Mouse (Mus musculus): ENCODE measurements around the gene Adgrb3. TPM values are rescaled to one million over a fixed set of nuclear protein-coding genes. Genes with fewer than 3 reads are reported as not detected.
A peak's percentile ranks its signal among the peaks of the same experiment; 100 is the strongest.

Gene Adgrb3
- polyA plus RNA-seq, 1 experiment from 2014 or later, result 9.3 TPM

- ATAC-seq (replicated peaks; ENCODE audit: low FRiP score) (no peak), DNase-seq (ENCODE audit: low spot score) (no peak)
- Histone ChIP-seq H3K9me3 (ENCODE audit: control insufficient read depth, low read length) (no peaks in the 10 kb centered on the region), H3K4me1 (replicated peaks; ENCODE audit: control insufficient read depth, insufficient read depth, low read length) (no peaks in the 10 kb centered on the region), H3K36me3 (ENCODE audit: control insufficient read depth, insufficient read depth, low read length) (no peaks in the 10 kb centered on the region), H3K4me2 (ENCODE audit: low read depth, low read length, severe bottlenecking) (no peak overlapping the region), H3K27ac (ENCODE audit: low read depth, low read length) (no peak overlapping the region), H3K4me3 (ENCODE audit: low read depth, low read length) (no peak overlapping the region), H3K27me3 (ENCODE audit: control insufficient read depth, insufficient read depth, low read length) (no peaks in the 10 kb centered on the region), H3K9ac (ENCODE audit: low read length) (no peak overlapping the region)
- WGBS, result 77% methylated on average over 2 of the region's 2 CpGs
Observed at GRCm38 (mm10) chr1:25543915-25544314, 285.6 kb downstream of the Adgrb3 start.

- ATAC-seq (replicated peaks; ENCODE audit: low FRiP score), result no peak
- H3K4me2 ChIP-seq (ENCODE audit: low read depth, low read length, severe bottlenecking), result no peak overlapping the region
- H3K36me3 ChIP-seq (ENCODE audit: control insufficient read depth, insufficient read depth, low read length), result no peaks in the 10 kb centered on the region
- H3K4me1 ChIP-seq (replicated peaks; ENCODE audit: control insufficient read depth, insufficient read depth, low read length), result no peaks in the 10 kb centered on the region
- H3K9me3 ChIP-seq (ENCODE audit: control insufficient read depth, low read length), result no peaks in the 10 kb centered on the region
- no peaks in the 10 kb centered on the region for H3K27me3 ChIP-seq (ENCODE audit: control insufficient read depth, insufficient read depth, low read length)
- H3K4me3 ChIP-seq (ENCODE audit: low read depth, low read length), result no peak overlapping the region
- no peak overlapping the region for H3K27ac ChIP-seq (ENCODE audit: low read depth, low read length)
- WGBS, result 53% methylated on average over 3 of the region's 3 CpGs
- no peak for DNase-seq (ENCODE audit: low spot score)
- no peak overlapping the region for H3K9ac ChIP-seq (ENCODE audit: low read length)
Observed at GRCm38 (mm10) chr1:25542891-25543290, 286.6 kb downstream of the Adgrb3 start.

- DNase-seq (ENCODE audit: low spot score), result no peak
- H3K27ac ChIP-seq (ENCODE audit: low read depth, low read length), result no peak overlapping the region
Observed at GRCm38 (mm10) chr1:25526976-25527375, 302.5 kb downstream of the Adgrb3 start.

GRCm38 (mm10) chr1:25510321-25511055 lies 319.0 kb downstream of the Adgrb3 start:
- no peaks in the 10 kb centered on the region for H3K36me3 ChIP-seq (ENCODE audit: control insufficient read depth, insufficient read depth, low read length)
- ATAC-seq (replicated peaks; ENCODE audit: low FRiP score) (peak; percentile 42; the same call in 1 of the 2 replicates), DNase-seq (ENCODE audit: low spot score) (no peak)
- H3K9ac ChIP-seq (ENCODE audit: low read length), result no peak overlapping the region
- H3K4me3 ChIP-seq (ENCODE audit: low read depth, low read length), result no peak overlapping the region
- H3K4me2 ChIP-seq (ENCODE audit: low read depth, low read length, severe bottlenecking), result no peak overlapping the region
- H3K27ac ChIP-seq (ENCODE audit: low read depth, low read length), result no peak overlapping the region
- no peaks in the 10 kb centered on the region for H3K27me3 ChIP-seq (ENCODE audit: control insufficient read depth, insufficient read depth, low read length)
- no peaks in the 10 kb centered on the region for H3K9me3 ChIP-seq (ENCODE audit: control insufficient read depth, low read length)
- no peaks in the 10 kb centered on the region for H3K4me1 ChIP-seq (replicated peaks; ENCODE audit: control insufficient read depth, insufficient read depth, low read length)
- 67% methylated on average over 10 of the region's 10 CpGs for WGBS

More at GRCm38 (mm10) chr1:25526976-25527375, 302.5 kb downstream of the Adgrb3 start:
- Histone ChIP-seq H3K9me3 (ENCODE audit: control insufficient read depth, low read length) (no peaks in the 10 kb centered on the region), H3K27me3 (ENCODE audit: control insufficient read depth, insufficient read depth, low read length) (no peaks in the 10 kb centered on the region), H3K9ac (ENCODE audit: low read length) (no peak overlapping the region), H3K4me1 (replicated peaks; ENCODE audit: control insufficient read depth, insufficient read depth, low read length) (no peaks in the 10 kb centered on the region), H3K4me3 (ENCODE audit: low read depth, low read length) (no peak overlapping the region), H3K36me3 (ENCODE audit: control insufficient read depth, insufficient read depth, low read length) (no peaks in the 10 kb centered on the region), H3K4me2 (ENCODE audit: low read depth, low read length, severe bottlenecking) (no peak overlapping the region)
- no peak for ATAC-seq (replicated peaks; ENCODE audit: low FRiP score)
- 71% methylated on average over 4 of the region's 4 CpGs for WGBS

GRCm38 (mm10) chr1:25504313-25504712 lies 325.2 kb downstream of the Adgrb3 start:
- no peaks in the 10 kb centered on the region for H3K27me3 ChIP-seq (ENCODE audit: control insufficient read depth, insufficient read depth, low read length)
- H3K4me2 ChIP-seq (ENCODE audit: low read depth, low read length, severe bottlenecking), result no peak overlapping the region
- 18% methylated on average over 4 of the region's 4 CpGs for WGBS
- no peaks in the 10 kb centered on the region for H3K4me1 ChIP-seq (replicated peaks; ENCODE audit: control insufficient read depth, insufficient read depth, low read length)
- DNase-seq (ENCODE audit: low spot score) (peak; percentile 53), ATAC-seq (replicated peaks; ENCODE audit: low FRiP score) (peak; percentile 72; the same call in 1 of the 2 replicates)
- no peaks in the 10 kb centered on the region for H3K9me3 ChIP-seq (ENCODE audit: control insufficient read depth, low read length)
- no peak overlapping the region for H3K4me3 ChIP-seq (ENCODE audit: low read depth, low read length)
- no peak overlapping the region for H3K27ac ChIP-seq (ENCODE audit: low read depth, low read length)
- H3K36me3 ChIP-seq (ENCODE audit: control insufficient read depth, insufficient read depth, low read length), result no peaks in the 10 kb centered on the region
- H3K9ac ChIP-seq (ENCODE audit: low read length), result no peak overlapping the region

- Histone ChIP-seq H3K4me1 (replicated peaks; ENCODE audit: control insufficient read depth, insufficient read depth, low read length) (no peaks in the 10 kb centered on the region), H3K4me2 (ENCODE audit: low read depth, low read length, severe bottlenecking) (no peak overlapping the region), H3K4me3 (ENCODE audit: low read depth, low read length) (no peak overlapping the region), H3K36me3 (ENCODE audit: control insufficient read depth, insufficient read depth, low read length) (no peaks in the 10 kb centered on the region), H3K27ac (ENCODE audit: low read depth, low read length) (no peak overlapping the region), H3K27me3 (ENCODE audit: control insufficient read depth, insufficient read depth, low read length) (no peaks in the 10 kb centered on the region), H3K9ac (ENCODE audit: low read length) (no peak overlapping the region), H3K9me3 (ENCODE audit: control insufficient read depth, low read length) (no peaks in the 10 kb centered on the region)
- DNase-seq (ENCODE audit: low spot score), result no peak
- 88% methylated on average over 4 of the region's 4 CpGs for WGBS
- no peak for ATAC-seq (replicated peaks; ENCODE audit: low FRiP score)
Observed at GRCm38 (mm10) chr1:25503524-25503923, 326.0 kb downstream of the Adgrb3 start.

- no peak for ATAC-seq (replicated peaks; ENCODE audit: low FRiP score)
- WGBS, result 87% methylated on average over 3 of the region's 3 CpGs
- no peaks in the 10 kb centered on the region for H3K36me3 ChIP-seq (ENCODE audit: control insufficient read depth, insufficient read depth, low read length)
Observed at GRCm38 (mm10) chr1:25495202-25495914, 334.1 kb downstream of the Adgrb3 start.

GRCm38 (mm10) chr1:25491503-25491902 lies 338.0 kb downstream of the Adgrb3 start:
- 69% methylated on average over 1 of the region's 1 CpGs for WGBS

More at GRCm38 (mm10) chr1:25495202-25495914, 334.1 kb downstream of the Adgrb3 start:
- no peak for DNase-seq (ENCODE audit: low spot score)
- Histone ChIP-seq H3K4me1 (replicated peaks; ENCODE audit: control insufficient read depth, insufficient read depth, low read length) (no peaks in the 10 kb centered on the region), H3K9me3 (ENCODE audit: control insufficient read depth, low read length) (no peaks in the 10 kb centered on the region), H3K27ac (ENCODE audit: low read depth, low read length) (no peak overlapping the region), H3K4me3 (ENCODE audit: low read depth, low read length) (no peak overlapping the region), H3K27me3 (ENCODE audit: control insufficient read depth, insufficient read depth, low read length) (no peaks in the 10 kb centered on the region), H3K9ac (ENCODE audit: low read length) (no peak overlapping the region), H3K4me2 (ENCODE audit: low read depth, low read length, severe bottlenecking) (no peak overlapping the region)

More at GRCm38 (mm10) chr1:25491503-25491902, 338.0 kb downstream of the Adgrb3 start:
- Histone ChIP-seq H3K4me2 (ENCODE audit: low read depth, low read length, severe bottlenecking) (no peak overlapping the region), H3K4me1 (replicated peaks; ENCODE audit: control insufficient read depth, insufficient read depth, low read length) (no peaks in the 10 kb centered on the region), H3K27me3 (ENCODE audit: control insufficient read depth, insufficient read depth, low read length) (no peaks in the 10 kb centered on the region), H3K36me3 (ENCODE audit: control insufficient read depth, insufficient read depth, low read length) (no peaks in the 10 kb centered on the region), H3K9me3 (ENCODE audit: control insufficient read depth, low read length) (no peaks in the 10 kb centered on the region), H3K27ac (ENCODE audit: low read depth, low read length) (no peak overlapping the region), H3K9ac (ENCODE audit: low read length) (no peak overlapping the region), H3K4me3 (ENCODE audit: low read depth, low read length) (no peak overlapping the region)
- DNase-seq (ENCODE audit: low spot score) (no peak), ATAC-seq (replicated peaks; ENCODE audit: low FRiP score) (no peak)
